Mouse (Mus musculus): Measurements from ENCODE around the gene Cyp2e1.

DNA sequence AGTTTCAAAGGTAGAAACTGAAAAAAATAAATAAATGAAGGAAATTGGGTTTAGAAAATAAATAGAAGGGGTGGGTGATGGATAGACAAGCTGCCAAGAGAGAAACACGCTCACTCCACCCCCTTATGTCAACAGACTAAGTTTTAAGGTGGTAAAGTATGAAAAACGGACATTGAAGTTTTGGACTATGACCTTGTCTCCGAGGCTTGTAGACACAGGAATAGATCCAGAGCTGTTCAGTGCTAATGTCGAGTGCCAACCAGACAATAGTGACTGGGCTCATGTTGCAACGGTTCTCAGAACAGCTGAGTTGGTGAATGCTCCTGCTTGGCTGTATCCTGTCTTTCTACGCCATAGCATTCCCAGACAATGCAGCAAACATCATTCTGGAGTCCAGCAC, 42.4 kb upstream of the Cyp2e1 start:
- TF ChIP-seq GATA1 (IDR thresholded peaks at IDR 0.05; ENCODE audit: low read length), result no peak
- no peak for TF ChIP-seq TAL1 (IDR thresholded peaks at IDR 0.05; ENCODE audit: low read length)
